Mouse (Mus musculus) lung, adult 2 months (tissue): ENCODE results near the gene Slc6a20b.

Source experiments
- CTCF ChIP-seq: fragments of 200-500 bp; IDR thresholded peaks from 2 replicates; pipeline ENCODE4 v1.5.1; 2011; ENCODE audit warnings: mild to moderate bottlenecking, low read length, control low read depth; ENCODE audit not compliant: insufficient read depth
- POLR2A ChIP-seq: fragments of 200-500 bp; IDR thresholded peaks from 2 replicates; pipeline ENCODE4 v1.6.1; 2011; ENCODE audit warnings: low read depth, mild to moderate bottlenecking, control low read depth, low read length, borderline replicate concordance; ENCODE audit errors: extremely low read depth

DNA sequence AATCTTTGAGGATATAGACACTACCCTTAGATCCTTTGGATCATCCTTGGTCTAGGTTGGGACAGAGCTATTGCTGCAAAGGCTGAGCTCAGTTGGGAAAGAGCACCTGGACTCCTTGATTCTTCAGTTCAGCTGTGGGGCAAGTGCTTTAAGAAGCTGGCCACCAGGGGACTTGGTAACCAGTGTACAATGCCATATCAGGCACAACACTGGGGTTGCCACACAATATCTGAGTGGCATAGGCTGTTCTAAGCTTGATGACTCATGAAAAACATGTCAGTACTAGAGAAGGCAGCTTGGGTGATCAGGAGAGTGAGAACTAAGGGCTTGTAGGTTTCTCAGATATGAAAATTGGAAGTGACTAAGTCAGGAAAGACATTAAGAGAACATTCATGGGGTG lies 26.6 kb upstream of the Slc6a20b start:
- no peak for TF ChIP-seq POLR2A
- no peak for TF ChIP-seq CTCF
